Mouse (Mus musculus): ENCODE data around the gene Rcor3. TPM values are rescaled to one million over a fixed set of nuclear protein-coding genes. Genes with fewer than 3 reads are reported as not detected.

The Rcor3 gene
- total and polyA plus RNA-seq, 3 experiments = 6.7 to 15.5 TPM; not detected in 1

- H3K9me3 ChIP-seq (replicated peaks; ENCODE audit: insufficient read depth, low read length) = no peaks in the 10 kb centered on the region
- H3K36me3 ChIP-seq (ENCODE audit: control insufficient read depth in 1 of 2, insufficient read depth in 2 of 2, low read length in 2 of 2) = peaks cover 0 to 5% of the 10 kb centered on the region in 2 experiments; a peak in 1 of 4 replicates
- DNase-seq (ENCODE audit: low read depth, low spot score) = no peak
- TF ChIP-seq NRF1 (IDR thresholded peaks at IDR 0.05; ENCODE audit: insufficient read depth, low read depth, low read length, poor library complexity, severe bottlenecking) = no peak
- no peak for TF ChIP-seq ZMIZ1 (IDR thresholded peaks at IDR 0.05; ENCODE audit: low read depth, low read length)
- no peak for TF ChIP-seq HCFC1 (IDR thresholded peaks at IDR 0.05; ENCODE audit: low read depth, low read length)
- no peak for TF ChIP-seq MYB (IDR thresholded peaks at IDR 0.05; ENCODE audit: low read depth, low read length)
- TF ChIP-seq NELFE (IDR thresholded peaks at IDR 0.05; ENCODE audit: low read depth, low read length) = no peak
- no peak for TF ChIP-seq POLR2A (IDR thresholded peaks at IDR 0.05; ENCODE audit: control insufficient read depth in 1 of 2, insufficient read depth in 1 of 2, low read depth in 1 of 2, low read length in 2 of 2, poor library complexity in 1 of 2)
- TF ChIP-seq ZC3H11A (IDR thresholded peaks at IDR 0.05; ENCODE audit: low read depth, low read length) = no peak
- TF ChIP-seq BHLHE40 (IDR thresholded peaks at IDR 0.05; ENCODE audit: borderline replicate concordance, low read depth, low read length) = no peak
- no peak for TF ChIP-seq MAX (IDR thresholded peaks at IDR 0.05; ENCODE audit: low read length)
- no peak for TF ChIP-seq MEF2A (IDR thresholded peaks at IDR 0.05; ENCODE audit: extremely low read depth, insufficient replicate concordance, low read depth, low read length, poor library complexity, severe bottlenecking)
- no peak for TF ChIP-seq MYC (IDR thresholded peaks at IDR 0.05; ENCODE audit: low read depth, low read length)
- no peak for TF ChIP-seq GATA1 (IDR thresholded peaks at IDR 0.05; ENCODE audit: low read depth, low read length)
- no peak for TF ChIP-seq E2F4 (IDR thresholded peaks at IDR 0.05; ENCODE audit: borderline replicate concordance, low read depth, low read length)
- no peak for TF ChIP-seq KAT2A (conservative IDR thresholded peaks at IDR 0.05; ENCODE audit: low read depth, low read length)
- no peak for TF ChIP-seq RAD21 (IDR thresholded peaks at IDR 0.05; ENCODE audit: low read depth, low read length)
- no peak for TF ChIP-seq TBP (IDR thresholded peaks at IDR 0.05; ENCODE audit: low read depth, low read length)
- TF ChIP-seq POLR2AphosphoS2 (IDR thresholded peaks at IDR 0.05; ENCODE audit: low read length) = no peak
- no peak for TF ChIP-seq ZNF384 (IDR thresholded peaks at IDR 0.05; ENCODE audit: low read depth, low read length)
- no peak for TF ChIP-seq SMC3 (IDR thresholded peaks at IDR 0.05; ENCODE audit: low read depth, low read length)
- TF ChIP-seq CTCF (IDR thresholded peaks at IDR 0.05 in 2 of 3, conservative IDR thresholded peaks at IDR 0.05 in 1 of 3; ENCODE audit: control insufficient read depth in 1 of 3, insufficient read depth in 1 of 3, low read depth in 2 of 3, low read length in 3 of 3, poor library complexity in 1 of 3, severe bottlenecking in 1 of 3) = no peak
- H3K79me2 ChIP-seq (ENCODE audit: control insufficient read depth, insufficient read depth, low read length, poor library complexity) = no peaks in the 10 kb centered on the region
- H3K4me1 ChIP-seq (ENCODE audit: control insufficient read depth in 1 of 2, insufficient read depth in 2 of 2, low read length in 2 of 2) = peaks cover 3 to 7% of the 10 kb centered on the region in 2 experiments
- H3K27me3 ChIP-seq (ENCODE audit: control insufficient read depth in 1 of 2, insufficient read depth in 2 of 2, low read length in 2 of 2) = no peaks in the 10 kb centered on the region
- no peak overlapping the region for H3K9ac ChIP-seq (ENCODE audit: control insufficient read depth, low read depth, low read length, poor library complexity, severe bottlenecking)
- no peak overlapping the region; the same call in 1 of the 2 replicates for H3K27ac ChIP-seq (ENCODE audit: control insufficient read depth, low read depth, low read length)
- no peak overlapping the region for H3K4me3 ChIP-seq (ENCODE audit: control insufficient read depth in 1 of 2, insufficient read depth in 1 of 2, low read depth in 2 of 2, low read length in 2 of 2)
Observed at GRCm38 (mm10) chr1:192079121-192079520, 58.7 kb downstream of the Rcor3 start.

GRCm38 (mm10) chr1:192078406-192078805, 59.5 kb downstream of the Rcor3 start:
- H3K9ac ChIP-seq (ENCODE audit: control insufficient read depth, low read depth, low read length, poor library complexity, severe bottlenecking) = peak overlapping the region; percentile 20; the same call in 1 of the 2 replicates
- H3K4me3 ChIP-seq (ENCODE audit: control insufficient read depth in 1 of 2, insufficient read depth in 1 of 2, low read depth in 2 of 2, low read length in 2 of 2) = no peak overlapping the region
- H3K27me3 ChIP-seq (ENCODE audit: control insufficient read depth in 1 of 2, insufficient read depth in 2 of 2, low read length in 2 of 2) = no peaks in the 10 kb centered on the region
- peak overlapping the region; percentile 48 for H3K27ac ChIP-seq (ENCODE audit: control insufficient read depth, low read depth, low read length)
- peak; percentile 90 for DNase-seq (ENCODE audit: low read depth, low spot score)
- TF ChIP-seq TAL1 (IDR thresholded peaks at IDR 0.05; ENCODE audit: low read length) (no peak), EP300 (IDR thresholded peaks at IDR 0.05; ENCODE audit: low read depth in 1 of 2, low read length in 2 of 2) (peak in 1 of 2 experiments; percentile 7; a peak in 1 of 4 replicates), JUND (IDR thresholded peaks at IDR 0.05; ENCODE audit: low read depth, low read length) (no peak), TBP (IDR thresholded peaks at IDR 0.05; ENCODE audit: low read depth, low read length) (peak; percentile 84), ELF1 (IDR thresholded peaks at IDR 0.05; ENCODE audit: low read depth, low read length) (0 out of 2 replicates have a peak, but pooled peaks have one; percentile 31), ZC3H11A (IDR thresholded peaks at IDR 0.05; ENCODE audit: low read depth, low read length) (no peak), POLR2A (IDR thresholded peaks at IDR 0.05; ENCODE audit: control insufficient read depth in 1 of 2, insufficient read depth in 1 of 2, low read depth in 1 of 2, low read length in 2 of 2, poor library complexity in 1 of 2) (peak in 1 of 2 experiments; percentile 49; a peak in 2 of 4 replicates), UBTF (IDR thresholded peaks at IDR 0.05; ENCODE audit: borderline replicate concordance, insufficient read depth, low read depth, low read length) (peak; percentile 78; the same call in 1 of the 2 replicates)
- peaks cover 3 to 7% of the 10 kb centered on the region in 2 experiments for H3K4me1 ChIP-seq (ENCODE audit: control insufficient read depth in 1 of 2, insufficient read depth in 2 of 2, low read length in 2 of 2)
- H3K36me3 ChIP-seq (ENCODE audit: control insufficient read depth in 1 of 2, insufficient read depth in 2 of 2, low read length in 2 of 2) = peaks cover 0 to 5% of the 10 kb centered on the region in 2 experiments; a peak in 1 of 4 replicates
- H3K79me2 ChIP-seq (ENCODE audit: control insufficient read depth, insufficient read depth, low read length, poor library complexity) = no peaks in the 10 kb centered on the region
- H3K9me3 ChIP-seq (replicated peaks; ENCODE audit: insufficient read depth, low read length) = no peaks in the 10 kb centered on the region

Data from MEL (cell line).